Mouse (Mus musculus) erythroblast, embryonic 14.5 days (primary cell): ENCODE measurements around the gene Klhl7.

Experiments used
- GATA1 ChIP-seq: IDR thresholded peaks from 2 replicates; pipeline ENCODE4 v1.6.1; 2012; ENCODE audit warnings: low read length, inconsistent platforms, mixed read lengths
- TAL1 ChIP-seq: IDR thresholded peaks from 3 replicates; pipeline ENCODE4 v1.6.1; 2012; ENCODE audit warnings: low read length, inconsistent platforms, mixed read lengths

DNA sequence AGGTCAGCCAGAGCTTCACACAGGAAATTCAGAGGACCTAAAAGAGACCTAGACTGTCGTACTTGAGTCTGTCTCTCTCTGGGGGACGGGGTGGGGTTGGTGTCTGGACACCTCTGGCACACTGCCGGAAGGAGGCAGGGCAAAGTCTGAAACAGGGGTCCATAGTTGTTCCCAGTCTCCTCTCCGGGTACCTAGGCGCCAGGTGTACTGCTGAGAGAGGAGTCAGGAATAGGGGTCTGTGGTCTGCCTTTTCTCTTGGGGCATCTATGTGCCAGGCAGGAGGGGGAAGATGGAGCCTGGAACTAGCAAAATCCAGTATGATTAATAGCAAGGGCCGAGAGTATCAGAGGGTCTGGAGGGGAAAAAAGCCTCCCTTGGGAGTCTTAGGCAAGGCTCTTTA, 5.0 kb upstream of the Klhl7 start:
- TF ChIP-seq GATA1 (no peak), TAL1 (no peak)
